ENCODE assay signal across 13 mouse cellular contexts in genomic region chr16:91770662-91771061, GRCm38 (mm10). TPM values are rescaled to one million over a fixed set of nuclear protein-coding genes. Genes with fewer than 3 reads are reported as not detected.
DNase-seq lines count a peak whose midpoint lies in the region; ATAC-seq lines count a peak whose summit lies in the region.
"Had no signal": no experiment of that assay in that cellular context is flagged by ENCODE, and none has a peak within 500 bp of the region (broad histone marks: within the 10 kb centered on the region; RNA-seq: fewer than 3 reads in every experiment).

No protein-coding gene starts in this region.

- H3K27me3 ChIP-seq in forebrain, embryonic 11.5 days (ENCODE audit: control insufficient read depth, insufficient read depth, low read length): no peaks in the 10 kb centered on the region
- H3K27me3 ChIP-seq in forebrain, embryonic 10.5 days (ENCODE audit: poor library complexity, severe bottlenecking): no peaks in the 10 kb centered on the region
- no peaks in the 10 kb centered on the region for H3K27me3 ChIP-seq in hindbrain, embryonic 11.5 days (ENCODE audit: control insufficient read depth, insufficient read depth, low read length)
- H3K27me3 ChIP-seq in midbrain, embryonic 16.5 days (ENCODE audit: control insufficient read depth, insufficient read depth, low read depth, low read length): no peaks in the 10 kb centered on the region

- H3K36me3 ChIP-seq in forebrain, embryonic 11.5 days (ENCODE audit: control insufficient read depth, insufficient read depth, low read length): no peaks in the 10 kb centered on the region
- no peaks in the 10 kb centered on the region for H3K36me3 ChIP-seq in forebrain, embryonic 10.5 days (replicated peaks)
- H3K36me3 ChIP-seq in hindbrain, embryonic 11.5 days (ENCODE audit: control insufficient read depth, insufficient read depth, low read length): no peaks in the 10 kb centered on the region
- H3K36me3 ChIP-seq in midbrain, embryonic 16.5 days (ENCODE audit: control insufficient read depth, insufficient read depth, low read length): no peaks in the 10 kb centered on the region

- H3K9ac ChIP-seq in forebrain, embryonic 11.5 days (ENCODE audit: low read length): no peak overlapping the region
- no peak overlapping the region for H3K9ac ChIP-seq in hindbrain, embryonic 11.5 days (ENCODE audit: low read depth, low read length)
- H3K9ac ChIP-seq in midbrain, embryonic 16.5 days (ENCODE audit: low read depth, low read length): no peak overlapping the region; the same call in 1 of the 2 replicates

- 4% methylated on average over 5 of the region's 5 CpGs for WGBS in forebrain, embryonic 11.5 days
- WGBS in forebrain, embryonic 10.5 days: 26% methylated on average over 5 of the region's 5 CpGs
- WGBS in hindbrain, embryonic 11.5 days: 27% methylated on average over 5 of the region's 5 CpGs
- WGBS in midbrain, embryonic 16.5 days: 11% methylated on average over 5 of the region's 5 CpGs

- H3K27ac ChIP-seq in forebrain, embryonic 11.5 days (ENCODE audit: low read depth, low read length): peak overlapping the region; percentile 25; the same call in 1 of the 2 replicates
- H3K27ac ChIP-seq in forebrain, embryonic 10.5 days: no peak overlapping the region
- H3K27ac ChIP-seq in hindbrain, embryonic 11.5 days (ENCODE audit: low read depth, low read length): peak overlapping the region; percentile 70
- H3K27ac ChIP-seq in midbrain, embryonic 16.5 days (ENCODE audit: low read length): peak overlapping the region; percentile 64

- DNase-seq in forebrain, embryonic 11.5 days (ENCODE audit: low spot score): peak; percentile 54
- DNase-seq in forebrain, embryonic 10.5 days (ENCODE audit: extremely low spot score, low spot score): no peak
- peak; percentile 67 for DNase-seq in embryo, embryonic 11 days
- peak; percentile 79 for DNase-seq in hindbrain, embryonic 11.5 days (ENCODE audit: low spot score)
- DNase-seq in urinary bladder, postnatal 36 days (ENCODE audit: low spot score in 2 of 2): no peak
- no peak for DNase-seq in thymus, adult 18-20 months
- DNase-seq in layer of hippocampus, postnatal 25 days (ENCODE audit: extremely low spot score in 1 of 2, low spot score in 1 of 2): no peak
- DNase-seq: kidney, adult 9 months; layer of hippocampus, postnatal 36 days; thymus, postnatal 25 days had no signal

- no peak overlapping the region for H3K4me2 ChIP-seq in forebrain, embryonic 11.5 days (ENCODE audit: low read depth, low read length, severe bottlenecking)
- 0 out of 2 replicates have a peak overlapping the region, but pooled peaks have one; percentile 14 for H3K4me2 ChIP-seq in hindbrain, embryonic 11.5 days (replicated peaks; ENCODE audit: low read depth, low read length)
- H3K4me2 ChIP-seq in midbrain, embryonic 16.5 days (ENCODE audit: low read length): no peak overlapping the region
- H3K4me2 ChIP-seq: heart, embryonic 11.5 days had no signal

- H3K9me3 ChIP-seq in forebrain, embryonic 11.5 days (ENCODE audit: control insufficient read depth, low read length): no peaks in the 10 kb centered on the region
- H3K9me3 ChIP-seq in forebrain, embryonic 10.5 days: no peaks in the 10 kb centered on the region
- no peaks in the 10 kb centered on the region for H3K9me3 ChIP-seq in hindbrain, embryonic 11.5 days (ENCODE audit: control insufficient read depth, low read length)
- no peaks in the 10 kb centered on the region for H3K9me3 ChIP-seq in midbrain, embryonic 16.5 days (replicated peaks; ENCODE audit: control insufficient read depth, low read length, poor library complexity, severe bottlenecking)

- no peak overlapping the region for H3K4me3 ChIP-seq in forebrain, embryonic 11.5 days (ENCODE audit: low read depth, low read length)
- no peak overlapping the region for H3K4me3 ChIP-seq in forebrain, embryonic 10.5 days
- no peak overlapping the region for H3K4me3 ChIP-seq in hindbrain, embryonic 11.5 days (ENCODE audit: low read depth, low read length)
- no peak overlapping the region for H3K4me3 ChIP-seq in midbrain, embryonic 16.5 days (ENCODE audit: low read depth, low read length)
- H3K4me3 ChIP-seq: erythroblast, embryonic 14.5 days had no signal

- ATAC-seq in forebrain, embryonic 11.5 days (replicated peaks; ENCODE audit: low FRiP score): peak; percentile 88
- peak; percentile 95 for ATAC-seq in hindbrain, embryonic 11.5 days (ENCODE audit: low FRiP score)
- ATAC-seq in midbrain, embryonic 16.5 days: peak; percentile 64; the same call in 1 of the 2 replicates

- peaks cover 8% of the 10 kb centered on the region; the same call in 1 of the 2 replicates for H3K4me1 ChIP-seq in forebrain, embryonic 11.5 days (replicated peaks; ENCODE audit: control insufficient read depth, insufficient read depth, low read length)
- peaks cover 32% of the 10 kb centered on the region for H3K4me1 ChIP-seq in forebrain, embryonic 10.5 days
- H3K4me1 ChIP-seq in hindbrain, embryonic 11.5 days (replicated peaks; ENCODE audit: control insufficient read depth, insufficient read depth, low read length): peaks cover 18% of the 10 kb centered on the region
- peaks cover 38% of the 10 kb centered on the region for H3K4me1 ChIP-seq in midbrain, embryonic 16.5 days (ENCODE audit: control insufficient read depth, insufficient read depth, low read length)

RNA-seq across cellular contexts. Expression of gene Itsn1, which starts 41.6 kb away (rescaled TPM):
- polyA plus RNA-seq in forebrain, embryonic 11.5 days (2014; fragmentation: Nextera tagmentation; extraction: Ambion mirVana): 55.2 and 60.2 TPM in 2 replicates
- polyA plus RNA-seq in forebrain, embryonic 10.5 days (2016; fragmentation: Nextera tagmentation; extraction: Ambion mirVana): 38.7 and 40.7 TPM in 2 replicates
- 61.1 and 61.7 TPM in 2 replicates for polyA plus RNA-seq in hindbrain, embryonic 11.5 days (2014; fragmentation: Nextera tagmentation; extraction: Ambion mirVana)
- polyA plus RNA-seq in midbrain, embryonic 16.5 days (2015; fragmentation: Nextera tagmentation; extraction: Ambion mirVana): 60.7 and 63.5 TPM in 2 replicates
- total RNA-seq in layer of hippocampus, postnatal 25 days (2021): 100 to 1,000 TPM; 137 to 156 TPM

RNA-seq across cellular contexts. Expression of gene Cryzl1, which starts 41.9 kb away (rescaled TPM):
- polyA plus RNA-seq in forebrain, embryonic 11.5 days (2014; fragmentation: Nextera tagmentation; extraction: Ambion mirVana): 73.6 and 83.6 TPM in 2 replicates
- 61.5 and 67.1 TPM in 2 replicates for polyA plus RNA-seq in forebrain, embryonic 10.5 days (2016; fragmentation: Nextera tagmentation; extraction: Ambion mirVana)
- 75.6 and 93.4 TPM in 2 replicates for polyA plus RNA-seq in hindbrain, embryonic 11.5 days (2014; fragmentation: Nextera tagmentation; extraction: Ambion mirVana)
- polyA plus RNA-seq in midbrain, embryonic 16.5 days (2015; fragmentation: Nextera tagmentation; extraction: Ambion mirVana): 114 and 121 TPM in 2 replicates
- total RNA-seq in layer of hippocampus, postnatal 25 days (2021): 100 to 1,000 TPM in 1 of 2 experiments, 10 to 100 TPM in 1; 87.4 to 109 TPM

Comparison
In these comparisons a context has a peak if more than half of its experiments do, and no peak if none do; other contexts are left out.
1. DNase-seq: peak in forebrain, embryonic 11.5 days (single experiment), embryo, embryonic 11 days (single experiment) and hindbrain, embryonic 11.5 days (single experiment); none in forebrain, embryonic 10.5 days (single experiment), urinary bladder, postnatal 36 days (0 of 2), thymus, adult 18-20 months (0 of 2) and layer of hippocampus, postnatal 25 days (0 of 2).
2. Peak in every context shown above with its lines, with median percentiles within 50 percentile points of each other: ATAC-seq.